Mouse (Mus musculus) neural tube, embryonic 10.5 days (tissue): Measurements from ENCODE around the gene Axin2.
"Not testable (repeated sequence)": the region's sequence is repeated elsewhere in the genome, so short reads cannot be mapped to it uniquely, and the experiment has no call there.

ENCODE experiments used
- DNase-seq: peaks from one replicate; pipeline ENCODE4 v3.0.0-alpha.2; 2017; ENCODE audit warnings: low spot score; ENCODE audit errors: extremely low spot score

Axin2 gene

GRCm38 (mm10) chr11:108920158-108920635 lies at the start of gene Axin2:
Gene Axin2 (plus strand): TSS chr11:108920349.
- peak; percentile 95 for DNase-seq

DNA sequence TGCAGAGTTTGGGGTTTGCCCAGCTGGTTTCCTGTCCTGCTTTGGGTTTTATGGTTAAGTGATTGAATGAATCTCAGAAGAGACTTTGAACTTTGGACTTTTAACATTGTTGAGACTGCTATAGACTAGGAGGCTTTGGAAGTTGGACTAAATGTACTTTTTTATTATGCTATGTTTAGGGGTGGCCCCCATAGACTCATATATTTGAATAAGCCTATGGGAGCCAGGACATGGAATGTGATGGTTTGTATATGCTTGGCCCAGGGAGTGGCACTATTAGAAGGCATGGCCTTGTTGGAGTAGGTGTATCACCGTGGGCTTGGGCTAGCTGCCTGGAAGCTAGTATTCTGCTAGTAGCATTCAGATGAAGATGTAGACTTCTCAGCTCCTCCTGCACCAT lies 48.9 kb upstream of the Axin2 start:
- DNase-seq, result not testable (repeated sequence)

GRCm38 (mm10) chr11:108871748-108872147 lies 48.4 kb upstream of the Axin2 start:
- DNase-seq, result no peak

- DNase-seq, result no peak
These were observed 43.4 kb upstream of the Axin2 start for GRCm38 (mm10) chr11:108876633-108877205.

DNA sequence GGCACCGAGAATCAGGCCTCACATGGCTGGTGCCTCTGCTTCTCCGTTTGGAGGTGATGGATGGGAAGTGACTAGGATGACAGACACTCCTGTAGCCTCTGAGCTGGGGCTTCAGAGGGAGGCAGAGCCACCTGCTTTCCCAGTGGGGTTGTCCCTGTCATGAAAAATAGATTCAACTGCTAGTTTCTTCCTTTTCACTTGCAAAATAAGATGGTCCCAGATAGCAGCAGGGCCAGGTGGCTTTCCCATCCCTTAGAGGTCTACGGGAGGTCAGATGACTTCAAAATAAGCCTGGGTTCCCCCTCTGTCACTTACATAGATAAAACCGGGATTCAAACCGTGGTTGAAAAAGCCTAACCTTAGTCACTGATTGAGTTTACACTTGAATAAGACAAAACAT lies 42.6 kb upstream of the Axin2 start:
- no peak for DNase-seq

GRCm38 (mm10) chr11:108880546-108880945 lies 39.6 kb upstream of the Axin2 start:
- no peak for DNase-seq

- no peak for DNase-seq
These were observed 38.5 kb upstream of the Axin2 start for GRCm38 (mm10) chr11:108881662-108882061.

DNA sequence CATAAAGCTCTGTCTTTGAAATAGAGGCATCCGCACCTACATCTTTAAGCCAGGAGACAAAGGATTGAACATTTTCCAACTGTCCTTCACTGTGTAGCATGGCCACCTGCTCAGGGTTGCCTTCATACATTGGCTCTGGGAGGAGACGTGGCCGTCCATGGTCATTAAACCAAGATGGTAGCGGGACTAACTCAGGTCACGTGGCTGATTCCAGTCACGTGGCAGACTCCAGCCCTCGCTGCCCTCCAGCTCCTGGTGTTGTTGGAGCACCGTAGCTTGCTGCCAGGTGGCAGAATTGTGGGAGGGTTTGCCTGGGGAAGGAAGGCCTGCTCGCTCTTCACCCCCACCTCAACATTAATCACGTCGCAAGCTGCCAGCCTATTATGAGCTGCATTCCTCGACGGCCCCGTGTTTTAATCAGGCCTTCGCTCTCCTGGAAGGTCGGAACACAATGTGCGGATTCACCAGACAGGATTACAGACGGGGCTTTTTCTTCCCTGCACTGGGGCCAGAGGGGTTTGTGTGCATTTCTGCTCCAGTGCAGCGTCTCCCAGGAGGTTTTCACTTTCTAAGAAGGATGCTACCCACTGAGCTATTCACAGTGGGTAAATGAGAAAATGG lies 34.8 kb upstream of the Axin2 start:
- DNase-seq, result no peak

DNA sequence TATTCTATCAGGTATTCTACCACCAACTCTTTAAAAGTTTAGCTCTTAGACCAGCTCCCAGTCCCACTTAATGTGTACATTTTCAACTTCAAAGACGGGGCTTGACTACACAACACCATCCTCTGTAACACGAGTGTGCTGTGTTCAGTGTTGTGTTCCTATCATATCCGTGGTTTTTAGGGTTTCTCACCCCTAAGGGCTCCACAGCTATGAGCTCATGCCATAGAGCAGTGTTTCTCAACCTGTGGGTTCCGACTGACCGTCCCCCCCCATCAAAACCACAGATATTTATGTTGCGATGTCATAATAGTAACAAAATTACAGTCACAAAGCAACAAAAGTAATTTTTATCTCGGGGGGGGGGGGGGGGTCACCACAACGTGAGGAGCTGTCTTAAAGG lies 34.1 kb upstream of the Axin2 start:
- DNase-seq, result no peak

DNA sequence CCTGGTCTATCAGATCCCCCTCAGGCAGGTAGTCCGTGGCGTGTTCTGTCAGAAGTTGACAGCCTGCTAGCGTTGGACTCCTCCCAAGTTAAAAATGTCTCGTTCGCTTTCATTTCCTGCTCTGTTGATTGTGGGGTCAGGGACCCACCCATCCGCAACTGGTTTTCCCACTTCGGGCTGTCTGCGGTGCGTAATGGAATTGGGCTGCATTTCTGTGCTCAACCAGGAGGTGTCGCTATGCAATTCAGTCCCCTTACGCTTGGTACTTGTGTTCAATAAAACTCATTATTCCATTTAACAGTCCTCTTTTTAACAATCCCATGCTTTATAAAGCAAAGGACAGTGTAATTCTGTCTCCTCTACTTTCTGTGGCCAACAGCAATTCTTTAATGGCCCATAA lies 31.0 kb upstream of the Axin2 start:
- no peak for DNase-seq

DNA sequence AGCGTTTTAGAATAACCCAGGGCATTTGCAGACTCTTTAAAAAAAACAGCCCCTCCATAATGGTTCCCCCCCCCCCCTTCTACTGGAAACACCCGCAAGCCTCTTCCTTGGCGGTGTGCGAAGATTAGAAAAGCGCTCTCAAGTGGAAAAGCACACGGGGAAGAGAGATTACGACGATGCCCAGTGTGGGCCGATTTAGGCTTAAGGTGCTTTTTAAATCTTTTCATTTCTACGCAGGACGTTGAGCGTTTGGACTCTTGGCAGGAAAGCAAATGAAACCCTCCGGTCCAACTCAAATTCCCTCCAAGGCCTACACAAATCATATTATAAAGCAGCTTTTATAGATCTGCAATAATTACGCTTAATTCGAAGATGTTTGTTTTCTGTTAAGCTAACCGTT lies 29.6 kb upstream of the Axin2 start:
- no peak for DNase-seq

DNA sequence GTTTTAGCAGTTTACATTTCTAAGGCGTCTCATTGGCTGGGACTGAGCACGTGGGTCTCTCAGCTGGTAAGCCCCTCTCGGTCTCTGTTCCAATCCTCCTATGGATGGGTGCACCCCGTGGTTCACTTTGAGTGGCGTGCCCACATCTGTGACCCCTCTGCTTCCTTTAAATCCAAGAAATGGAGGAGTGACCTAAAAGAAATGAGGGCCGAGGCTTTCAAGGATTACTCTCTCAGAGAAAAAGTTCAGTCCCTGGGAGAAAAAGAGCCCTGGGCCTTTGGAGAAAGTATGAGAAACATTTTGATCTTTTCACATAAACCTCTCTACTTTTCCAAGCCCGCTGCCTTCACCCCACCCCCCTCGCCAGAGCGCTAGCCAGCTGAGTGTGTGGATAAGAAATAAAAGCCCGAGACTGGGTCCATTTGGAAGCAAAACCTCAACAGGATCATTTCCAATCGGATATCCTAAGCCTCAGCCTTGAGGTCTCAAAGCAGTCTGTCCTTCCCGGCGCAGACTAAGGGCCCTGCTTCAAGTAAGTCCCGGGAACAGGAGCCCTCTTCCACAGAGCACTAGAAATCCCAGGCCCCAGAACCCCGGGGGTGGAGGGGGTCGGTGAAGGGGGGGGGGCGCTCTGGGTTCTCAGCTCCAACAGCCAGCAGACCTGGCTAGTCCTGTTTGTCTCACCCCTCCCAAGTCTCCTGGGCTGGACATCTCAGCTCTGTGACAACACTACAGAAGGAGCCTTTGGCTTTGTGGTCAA lies 28.9 kb upstream of the Axin2 start:
- peak; percentile 77 for DNase-seq

DNA sequence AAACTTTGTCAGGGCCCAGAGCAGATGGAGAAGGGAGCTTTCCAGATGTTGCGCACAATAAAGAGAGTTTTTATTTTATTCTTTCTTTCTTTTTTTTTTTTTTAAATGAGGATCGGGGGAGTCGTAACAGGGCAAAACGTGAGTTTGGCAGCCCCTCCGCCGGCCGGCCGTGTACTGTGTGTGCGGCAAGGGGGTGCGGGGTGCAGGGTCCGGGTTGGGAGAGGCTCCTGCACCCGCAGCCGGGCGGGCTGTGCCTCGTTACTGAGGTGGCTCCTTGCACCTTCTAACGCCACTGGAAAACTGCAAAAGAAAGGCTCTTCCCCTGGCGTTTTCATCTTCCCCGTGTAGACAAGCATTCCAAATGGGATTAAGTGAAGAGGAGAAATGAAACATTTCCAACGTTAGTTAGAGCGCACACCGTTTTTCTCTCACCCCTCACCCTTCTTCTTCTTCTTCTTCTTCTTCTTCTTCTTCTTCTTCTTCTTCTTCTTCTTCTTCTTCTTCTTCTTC lies 28.2 kb upstream of the Axin2 start:
- no peak for DNase-seq

GRCm38 (mm10) chr11:108892406-108892805 lies 27.7 kb upstream of the Axin2 start:
- no peak for DNase-seq

DNA sequence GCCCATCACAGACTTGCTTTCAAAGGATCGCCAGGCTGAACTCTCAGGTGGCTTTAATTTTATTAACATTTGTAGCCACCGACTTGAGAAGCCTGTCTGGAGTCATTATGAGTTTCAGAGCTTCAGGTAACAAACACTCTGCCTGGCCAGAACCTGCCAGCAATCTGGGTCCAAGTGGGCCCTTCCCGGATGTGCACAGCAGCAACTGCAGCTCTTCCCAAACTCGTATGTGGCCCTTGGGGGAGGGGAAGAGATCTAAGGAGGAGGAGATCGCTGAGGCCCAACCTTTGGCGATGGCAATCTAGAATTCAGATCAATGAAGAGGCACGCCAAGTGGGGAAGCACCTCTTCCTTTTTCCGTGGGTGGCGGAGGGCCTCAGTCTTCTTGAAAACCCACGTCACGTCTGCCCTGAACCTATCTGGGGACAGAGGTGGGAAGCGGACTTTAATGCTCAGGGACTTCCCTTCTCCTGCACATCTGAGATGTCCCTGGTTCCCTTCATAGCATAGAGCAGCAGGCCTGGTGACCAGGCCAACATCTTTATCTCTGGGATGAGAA lies 26.8 kb upstream of the Axin2 start:
- no peak for DNase-seq

- peak; percentile 43 for DNase-seq
These were observed 26.2 kb upstream of the Axin2 start for GRCm38 (mm10) chr11:108893855-108894510.

DNA sequence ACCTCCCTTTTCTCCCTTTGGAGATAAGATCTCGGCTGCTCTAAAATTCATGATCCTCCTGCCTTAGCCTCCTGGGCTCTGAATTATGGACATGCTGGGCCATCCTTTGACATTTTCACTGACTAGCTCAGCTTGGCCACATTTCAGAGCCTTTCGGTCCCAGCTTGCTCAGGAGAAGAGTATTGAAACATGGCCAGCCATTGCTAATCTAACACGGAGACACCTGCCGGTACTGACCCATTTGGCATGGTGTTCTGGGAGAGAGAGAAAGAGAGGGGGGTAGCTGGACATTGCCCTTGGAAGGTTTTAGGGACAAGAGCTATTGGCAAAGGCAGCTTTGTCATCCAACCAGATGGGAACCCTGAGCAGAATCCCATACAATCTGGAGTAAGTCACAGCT lies 23.1 kb upstream of the Axin2 start:
- DNase-seq, result no peak

GRCm38 (mm10) chr11:108898063-108898462 lies 22.1 kb upstream of the Axin2 start:
- no peak for DNase-seq

DNA sequence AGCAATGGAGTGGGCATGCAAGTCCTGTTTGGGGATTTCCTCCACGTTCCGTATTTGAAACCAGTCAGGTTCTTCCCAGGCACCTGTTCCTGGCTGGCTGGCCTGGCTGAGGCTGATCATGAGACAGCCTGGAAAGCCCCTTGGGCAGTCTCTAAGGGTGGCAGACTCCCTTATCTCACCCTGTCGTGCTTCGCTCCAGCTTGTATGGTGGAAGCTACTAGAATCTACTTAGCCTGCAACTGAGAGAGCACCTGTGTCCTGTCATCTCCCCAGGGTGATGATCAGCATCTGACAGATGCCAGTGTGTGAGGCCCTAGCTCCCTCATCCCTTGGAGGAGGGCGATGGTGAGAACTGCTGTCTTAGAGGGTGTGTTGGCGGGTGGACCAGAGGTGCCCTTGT lies 21.7 kb upstream of the Axin2 start:
- DNase-seq, result no peak

DNA sequence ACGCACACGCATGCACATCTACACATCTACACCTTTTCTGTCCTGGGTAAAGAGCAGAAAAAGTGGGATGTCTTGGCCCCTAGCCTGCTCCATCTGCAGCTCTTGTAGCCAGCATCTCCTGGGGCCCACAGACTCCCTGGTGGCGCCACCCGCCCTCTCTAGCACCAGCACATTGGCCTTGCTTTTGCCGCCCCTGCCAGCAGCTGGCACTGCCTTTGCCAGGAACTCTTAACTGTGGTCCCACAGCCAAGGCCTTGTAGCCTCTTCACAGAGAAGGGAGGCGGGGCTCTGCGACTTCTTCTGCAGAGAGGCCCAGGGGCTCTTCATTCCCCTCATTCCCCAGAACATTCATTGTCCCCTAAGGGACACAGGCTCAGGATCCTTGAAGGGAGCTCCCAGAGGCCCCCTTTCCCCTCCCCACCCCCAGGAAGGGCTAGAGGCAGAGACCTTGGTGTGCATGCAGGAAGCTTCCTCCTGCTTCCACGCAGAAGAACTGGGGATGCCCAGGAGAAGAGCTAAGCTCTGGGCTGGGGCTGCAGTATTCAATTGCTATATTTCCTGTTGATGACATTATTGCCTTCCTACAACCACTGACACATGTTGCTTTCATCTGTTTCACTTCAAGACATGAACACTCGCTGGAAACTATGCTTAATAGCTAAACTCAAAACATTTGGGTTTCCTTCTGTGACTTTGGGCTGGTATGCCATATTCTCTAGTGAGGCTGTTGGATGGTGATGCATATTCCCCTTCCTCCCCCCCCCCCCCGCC lies 19.2 kb upstream of the Axin2 start:
- no peak for DNase-seq

- DNase-seq, result no peak
These were observed 18.5 kb upstream of the Axin2 start for GRCm38 (mm10) chr11:108901670-108902069.
